Mouse (Mus musculus) liver, adult 2 months (tissue): ENCODE measurements at regions not wholly inside any gene's neighbourhood (a gene's known extent, or its start where the extent isn't known, plus 50 kb on each side); places are given as distances from the start of the nearest gene placed in this dataset.

ENCODE experiments used
- DNase-seq: peaks from one replicate; pipeline ENCODE4 v3.0.0-alpha.2; 2011; ENCODE audit warnings: low read depth, low spot score; ENCODE audit errors: extremely low read depth
- H3K27ac ChIP-seq: fragments of 200-500 bp; replicated peaks from 2 replicates; pipeline ENCODE4 v1.5.1; 2012; ENCODE audit warnings: low read depth, mild to moderate bottlenecking, control low read depth, inconsistent platforms, low read length; ENCODE audit not compliant: insufficient read depth
- H3K27me3 ChIP-seq: fragments of 200-500 bp; 2 replicates; pipeline ENCODE4 v1.6.1; 2012; ENCODE audit warnings: mild to moderate bottlenecking, moderate library complexity, low read length, inconsistent platforms; ENCODE audit not compliant: control insufficient read depth, insufficient read depth
- H3K36me3 ChIP-seq: fragments of 200-500 bp; 2 replicates; pipeline ENCODE4 v1.6.1; 2012; ENCODE audit warnings: low read length, inconsistent platforms; ENCODE audit not compliant: control insufficient read depth, insufficient read depth
- H3K4me1 ChIP-seq: fragments of 200-500 bp; 2 replicates; pipeline ENCODE4 v1.6.1; 2011; ENCODE audit warnings: low read length; ENCODE audit not compliant: control insufficient read depth, insufficient read depth
- H3K4me3 ChIP-seq: fragments of 200-500 bp; 2 replicates; pipeline ENCODE4 v1.5.1; 2011; ENCODE audit warnings: low read depth, mild to moderate bottlenecking, control low read depth, low read length, moderate library complexity; ENCODE audit not compliant: insufficient read depth
- H3K79me2 ChIP-seq: fragments of 200-500 bp; 2 replicates; pipeline ENCODE4 v1.6.1; 2012; ENCODE audit warnings: inconsistent platforms, mild to moderate bottlenecking, low read length, moderate library complexity; ENCODE audit not compliant: control insufficient read depth, insufficient read depth
- H3K9ac ChIP-seq: fragments of 200-500 bp; 2 replicates; pipeline ENCODE4 v1.6.1; 2012; ENCODE audit warnings: low read depth, mild to moderate bottlenecking, control low read depth, inconsistent platforms, low read length
- CTCF ChIP-seq: fragments of 200-500 bp; IDR thresholded peaks from 2 replicates; pipeline ENCODE4 v1.5.1; 2011; ENCODE audit warnings: low read depth, low read length, control low read depth
- POLR2A ChIP-seq: fragments of 200-500 bp; IDR thresholded peaks from 2 replicates; pipeline ENCODE4 v1.6.1; 2011; ENCODE audit warnings: low read length, control low read depth; ENCODE audit not compliant: insufficient read depth; ENCODE audit errors: extremely low read depth
- WGBS: fragments of 180-500 bp; shearing (Covaris S2); methylation state at CpG from one replicate; pipeline ENCODE4 v1.1.7; 2018; 5-methylcytosine and 5-hydroxymethylcytosine counted together

GRCm38 (mm10) chr5:126971284-126971683 is 270.3 kb upstream of the Tmem132c start:
- no peak for DNase-seq
- H3K27ac ChIP-seq: no peak overlapping the region
- no peaks in the 10 kb centered on the region for H3K36me3 ChIP-seq
- TF ChIP-seq CTCF: no peak
- TF ChIP-seq POLR2A: no peak
- no peak overlapping the region for H3K4me3 ChIP-seq
- no peak overlapping the region for H3K9ac ChIP-seq
- H3K4me1 ChIP-seq: no peaks in the 10 kb centered on the region
- 0 out of 2 replicates have a peak, but pooled peaks cover 7% of the 10 kb centered on the region for H3K27me3 ChIP-seq
- WGBS: 66% methylated on average over 2 of the region's 2 CpGs
- H3K79me2 ChIP-seq: no peaks in the 10 kb centered on the region

DNA sequence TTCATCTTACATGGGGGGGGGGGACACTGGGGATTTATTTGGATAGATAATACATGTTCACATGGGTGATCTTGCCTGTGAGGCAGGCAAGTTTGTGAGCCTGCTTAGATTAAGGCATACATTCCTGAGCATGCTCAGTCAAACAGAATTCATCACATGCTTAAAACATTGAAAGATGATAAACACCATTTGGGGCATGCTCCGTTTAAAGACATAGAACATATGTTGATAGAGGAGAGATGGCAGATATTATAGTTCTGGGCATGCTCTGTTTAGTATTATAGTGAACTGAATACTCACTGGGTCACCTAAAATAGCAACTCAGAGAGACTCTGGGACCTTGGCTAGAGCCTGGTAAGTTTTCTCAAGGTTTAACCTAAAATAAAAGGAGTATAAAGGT is 269.6 kb upstream of the Tmem132c start:
- no peak overlapping the region for H3K9ac ChIP-seq

GRCm38 (mm10) chr5:126973425-126973824 is 268.2 kb upstream of the Tmem132c start:
- no peak for DNase-seq
- Histone ChIP-seq H3K27ac (no peak overlapping the region), H3K36me3 (no peaks in the 10 kb centered on the region), H3K4me3 (no peak overlapping the region), H3K4me1 (no peaks in the 10 kb centered on the region), H3K79me2 (no peaks in the 10 kb centered on the region), H3K9ac (no peak overlapping the region), H3K27me3 (no peaks in the 10 kb centered on the region)
- TF ChIP-seq POLR2A: no peak
- no peak for TF ChIP-seq CTCF
- 63% methylated on average over 3 of the region's 3 CpGs for WGBS

More for the DNA sequence above, 269.6 kb upstream of the Tmem132c start:
- Histone ChIP-seq H3K27ac (no peak overlapping the region), H3K36me3 (no peaks in the 10 kb centered on the region), H3K27me3 (0 out of 2 replicates have a peak, but pooled peaks cover 7% of the 10 kb centered on the region), H3K4me1 (no peaks in the 10 kb centered on the region), H3K4me3 (no peak overlapping the region), H3K79me2 (no peaks in the 10 kb centered on the region)
- no peak for DNase-seq
- TF ChIP-seq CTCF (no peak), POLR2A (no peak)
- 77% methylated on average over 1 of the region's 1 CpGs for WGBS

DNA sequence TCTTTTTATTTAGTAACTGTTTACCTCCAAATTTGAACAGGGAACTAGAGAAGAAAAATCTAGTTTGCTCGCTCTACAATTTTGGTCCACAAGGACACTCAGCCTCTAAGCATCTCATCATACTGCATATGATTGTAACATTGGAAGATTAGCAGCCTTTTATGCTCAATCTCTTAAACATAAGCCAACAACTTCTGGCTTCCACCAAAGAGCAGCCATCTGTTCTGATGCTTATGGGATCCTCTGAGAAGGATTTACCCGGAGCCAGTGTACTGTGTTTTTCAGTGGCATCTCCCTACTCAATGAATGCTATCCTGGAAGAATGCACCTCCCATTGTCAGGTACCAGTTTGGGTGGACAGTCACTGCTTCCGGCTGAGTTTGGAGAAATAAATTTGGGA is 267.0 kb upstream of the Tmem132c start:
- H3K79me2 ChIP-seq: no peaks in the 10 kb centered on the region
- no peaks in the 10 kb centered on the region for H3K27me3 ChIP-seq
- WGBS: 90% methylated on average over 3 of the region's 3 CpGs
- H3K36me3 ChIP-seq: no peaks in the 10 kb centered on the region
- no peak for DNase-seq
- no peak overlapping the region for H3K9ac ChIP-seq
- H3K4me1 ChIP-seq: no peaks in the 10 kb centered on the region
- H3K4me3 ChIP-seq: no peak overlapping the region
- TF ChIP-seq POLR2A: no peak
- no peak for TF ChIP-seq CTCF
- H3K27ac ChIP-seq: no peak overlapping the region

- 60% methylated on average over 6 of the region's 6 CpGs for WGBS
- no peaks in the 10 kb centered on the region for H3K4me1 ChIP-seq
- H3K9ac ChIP-seq: no peak overlapping the region
- no peaks in the 10 kb centered on the region for H3K36me3 ChIP-seq
- no peaks in the 10 kb centered on the region for H3K27me3 ChIP-seq
- H3K27ac ChIP-seq: no peak overlapping the region
- H3K4me3 ChIP-seq: no peak overlapping the region
- TF ChIP-seq POLR2A (no peak), CTCF (no peak)
- no peak for DNase-seq
- H3K79me2 ChIP-seq: no peaks in the 10 kb centered on the region
Measured at GRCm38 (mm10) chr5:126995577-126995976, 246.0 kb upstream of the Tmem132c start.

DNA sequence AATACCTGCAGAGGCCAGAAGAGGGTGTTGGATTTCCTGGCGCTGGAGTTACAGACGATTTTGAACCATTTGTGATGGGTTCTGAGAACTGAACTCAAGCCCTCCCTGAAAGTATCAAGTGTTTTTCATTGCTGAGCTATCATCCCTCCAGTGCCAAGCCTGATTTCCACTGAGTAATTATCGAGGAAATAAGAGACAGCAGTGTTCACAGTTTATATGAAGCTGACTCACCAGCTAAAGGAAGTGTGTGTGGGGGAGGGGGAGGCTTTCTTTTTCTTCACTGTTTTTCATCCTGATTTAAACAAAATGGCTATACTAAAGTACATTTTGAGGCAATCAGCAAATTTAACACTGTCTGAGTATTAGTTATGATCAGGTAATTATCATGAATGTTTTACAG is 227.4 kb upstream of the Tmem132c start:
- TF ChIP-seq POLR2A (no peak), CTCF (no peak)
- 76% methylated on average over 3 of the region's 3 CpGs for WGBS
- Histone ChIP-seq H3K27me3 (no peaks in the 10 kb centered on the region), H3K4me1 (no peaks in the 10 kb centered on the region), H3K9ac (no peak overlapping the region), H3K4me3 (no peak overlapping the region), H3K79me2 (no peaks in the 10 kb centered on the region), H3K27ac (no peak overlapping the region), H3K36me3 (no peaks in the 10 kb centered on the region)
- DNase-seq: no peak
